Mouse (Mus musculus): Measurements from ENCODE around the gene Sh3rf3.

The Sh3rf3 gene

GRCm38 (mm10) chr10:58915301-58916245, 102.4 kb downstream of the Sh3rf3 start:
- no peak for DNase-seq (ENCODE audit: low spot score)

- no peak for DNase-seq (ENCODE audit: low spot score)
These were observed 108.6 kb downstream of the Sh3rf3 start for GRCm38 (mm10) chr10:58921643-58922188.

GRCm38 (mm10) chr10:58922216-58922829, 109.2 kb downstream of the Sh3rf3 start:
- no peak for DNase-seq (ENCODE audit: low spot score)

GRCm38 (mm10) chr10:58922993-58923392, 109.8 kb downstream of the Sh3rf3 start:
- DNase-seq (ENCODE audit: low spot score): no peak

GRCm38 (mm10) chr10:58926578-58926977, 113.4 kb downstream of the Sh3rf3 start:
- no peak for DNase-seq (ENCODE audit: low spot score)

GRCm38 (mm10) chr10:58928952-58929442, 115.8 kb downstream of the Sh3rf3 start:
- DNase-seq (ENCODE audit: low spot score): no peak

- no peak for DNase-seq (ENCODE audit: low spot score)
These were observed 119.1 kb downstream of the Sh3rf3 start for GRCm38 (mm10) chr10:58932151-58932773.

GRCm38 (mm10) chr10:58935606-58936005, 122.4 kb downstream of the Sh3rf3 start:
- no peak for DNase-seq (ENCODE audit: low spot score)

GRCm38 (mm10) chr10:58936441-58936860, 123.3 kb downstream of the Sh3rf3 start:
- DNase-seq (ENCODE audit: low spot score): no peak

- no peak for DNase-seq (ENCODE audit: low spot score)
These were observed 124.4 kb downstream of the Sh3rf3 start for GRCm38 (mm10) chr10:58937521-58937920.

GRCm38 (mm10) chr10:58942819-58943218, 129.7 kb downstream of the Sh3rf3 start:
- no peak for DNase-seq (ENCODE audit: low spot score)

- DNase-seq (ENCODE audit: low spot score): no peak
These were observed 130.7 kb downstream of the Sh3rf3 start for GRCm38 (mm10) chr10:58943661-58944400.

GRCm38 (mm10) chr10:58944930-58945329, 131.8 kb downstream of the Sh3rf3 start:
- no peak for DNase-seq (ENCODE audit: low spot score)

- DNase-seq (ENCODE audit: low spot score): no peak
These were observed 136.8 kb downstream of the Sh3rf3 start for GRCm38 (mm10) chr10:58949770-58950638.

- DNase-seq (ENCODE audit: low spot score): no peak
These were observed 147.0 kb downstream of the Sh3rf3 start for GRCm38 (mm10) chr10:58960193-58960592.

- DNase-seq (ENCODE audit: low spot score): no peak
These were observed 155.1 kb downstream of the Sh3rf3 start for GRCm38 (mm10) chr10:58968236-58968635.

GRCm38 (mm10) chr10:58969351-58969750, 156.2 kb downstream of the Sh3rf3 start:
- no peak for DNase-seq (ENCODE audit: low spot score)

- no peak for DNase-seq (ENCODE audit: low spot score)
These were observed 159.0 kb downstream of the Sh3rf3 start for GRCm38 (mm10) chr10:58972115-58972514.

GRCm38 (mm10) chr10:58974138-58974537, 161.0 kb downstream of the Sh3rf3 start:
- no peak for DNase-seq (ENCODE audit: low spot score)

GRCm38 (mm10) chr10:58979320-58979959, 166.3 kb downstream of the Sh3rf3 start:
- DNase-seq (ENCODE audit: low spot score): no peak

Data from ovary, postnatal 10 days (tissue).